Mouse (Mus musculus): ENCODE measurements around the gene Hic2. TPM values are rescaled to one million over a fixed set of nuclear protein-coding genes. Genes with fewer than 3 reads are reported as not detected.
A peak's percentile ranks its signal among the peaks of the same experiment; 100 is the strongest.

The Hic2 gene
- 1 to 10 TPM; 1.8 to 2.1 TPM for total RNA-seq (2021)
- long read RNA-seq, experiment 1: 0 reads
- long read RNA-seq, experiment 2, full-length matches to known transcripts: 1 of 1 reads
- long read RNA-seq, experiment 2, partial matches to known transcripts: 0 of 1 reads
- long read RNA-seq, experiment 2, other reads (novel, unspliced or antisense): 0 of 1 reads

DNA sequence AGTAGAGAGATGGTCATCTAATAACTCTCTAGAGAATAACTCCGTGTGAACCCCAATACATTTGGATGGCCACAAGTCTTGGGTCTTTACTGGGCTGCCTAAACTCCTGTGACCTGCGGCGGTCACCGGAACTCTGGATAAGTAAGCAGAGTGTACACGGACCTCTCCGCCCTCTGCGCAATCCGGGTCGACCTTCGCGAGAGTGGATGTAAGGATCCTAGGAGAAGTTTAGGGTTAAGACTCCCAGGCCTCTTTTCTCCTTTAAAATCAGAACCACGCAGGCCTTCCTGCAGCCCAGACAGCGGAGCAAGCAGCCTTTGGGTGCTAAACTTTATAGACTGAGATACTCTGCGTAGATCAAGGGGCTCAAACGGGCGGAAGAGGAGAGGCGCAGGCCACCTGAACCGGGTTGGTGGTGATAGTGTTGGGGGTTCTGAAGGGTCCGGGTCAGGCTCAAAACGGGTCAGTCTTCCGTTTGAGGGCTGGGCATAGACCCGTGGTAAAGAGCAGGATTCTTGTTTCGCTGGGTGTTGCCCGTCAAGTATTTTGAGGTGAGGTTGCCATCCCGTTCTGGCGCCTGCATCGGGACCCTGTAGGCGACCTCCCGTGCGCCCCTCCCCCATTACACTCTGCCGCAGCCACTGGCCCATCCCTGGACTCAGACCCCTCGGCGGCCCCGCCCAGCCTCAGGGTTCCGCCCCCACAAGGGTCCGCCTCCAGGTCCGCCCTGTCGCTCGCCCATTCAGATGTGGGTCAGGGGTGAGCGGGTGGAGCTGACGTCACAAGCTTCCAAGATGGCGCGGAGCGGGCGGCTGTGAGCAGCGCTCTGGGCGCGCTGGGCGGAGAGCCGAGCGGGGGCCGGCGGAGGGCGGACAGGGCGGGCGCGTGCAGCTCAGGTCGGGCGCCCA, at the start of gene Hic2:
Gene Hic2, plus strand, starts transcription at position 779 of the 908 bp plus-strand sequence.
- intact Hi-C loops (cut with DNase I): no loop called here
- peak; percentile 95 to 97 for DNase-seq

DNA sequence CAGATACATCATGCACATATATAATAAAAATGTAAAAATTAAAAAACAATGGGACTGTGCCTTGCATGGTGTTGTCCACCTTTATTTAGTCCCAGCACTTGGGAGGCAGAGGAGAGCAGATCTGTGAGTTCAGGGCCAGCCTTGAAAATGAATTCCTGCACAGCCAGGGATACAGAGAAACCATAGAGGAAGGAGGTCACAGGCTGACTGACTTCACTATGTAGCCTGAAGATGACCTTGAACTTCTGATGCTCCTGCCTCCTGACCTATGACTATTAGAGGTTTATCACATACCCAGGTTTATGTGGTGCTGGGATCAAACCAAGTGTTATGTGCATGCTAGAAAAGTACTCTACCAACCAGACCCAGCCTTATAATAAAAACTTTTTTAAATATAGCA, 47.9 kb upstream of the Hic2 start:
- intact Hi-C loops (cut with DNase I): no loop called here
- DNase-seq: no peak

DNA sequence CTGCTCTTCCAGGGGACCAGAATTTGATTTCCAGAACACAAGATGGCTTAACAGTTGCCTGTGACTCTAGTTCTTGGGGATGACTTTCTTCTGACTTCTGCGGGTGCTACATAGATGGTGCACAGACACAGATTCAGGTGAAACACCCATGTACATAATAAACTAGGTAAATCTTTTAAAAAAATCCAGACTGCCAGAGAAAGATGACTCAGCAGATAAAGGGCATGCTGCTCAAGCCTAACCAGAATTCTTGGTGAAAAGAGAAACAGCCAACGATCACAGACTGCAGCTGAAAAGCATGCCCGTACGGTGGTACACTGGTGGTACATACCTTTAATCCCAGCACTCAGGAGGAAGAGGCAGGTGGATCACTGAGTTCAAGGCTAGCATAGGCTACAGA, 39.5 kb upstream of the Hic2 start:
- DNase-seq: no peak
- intact Hi-C loops (cut with DNase I): loop anchor here (5.0 kb wide), 1 partner anchor 47 kb away; the partner anchor contains the start of gene Ccdc116

DNA sequence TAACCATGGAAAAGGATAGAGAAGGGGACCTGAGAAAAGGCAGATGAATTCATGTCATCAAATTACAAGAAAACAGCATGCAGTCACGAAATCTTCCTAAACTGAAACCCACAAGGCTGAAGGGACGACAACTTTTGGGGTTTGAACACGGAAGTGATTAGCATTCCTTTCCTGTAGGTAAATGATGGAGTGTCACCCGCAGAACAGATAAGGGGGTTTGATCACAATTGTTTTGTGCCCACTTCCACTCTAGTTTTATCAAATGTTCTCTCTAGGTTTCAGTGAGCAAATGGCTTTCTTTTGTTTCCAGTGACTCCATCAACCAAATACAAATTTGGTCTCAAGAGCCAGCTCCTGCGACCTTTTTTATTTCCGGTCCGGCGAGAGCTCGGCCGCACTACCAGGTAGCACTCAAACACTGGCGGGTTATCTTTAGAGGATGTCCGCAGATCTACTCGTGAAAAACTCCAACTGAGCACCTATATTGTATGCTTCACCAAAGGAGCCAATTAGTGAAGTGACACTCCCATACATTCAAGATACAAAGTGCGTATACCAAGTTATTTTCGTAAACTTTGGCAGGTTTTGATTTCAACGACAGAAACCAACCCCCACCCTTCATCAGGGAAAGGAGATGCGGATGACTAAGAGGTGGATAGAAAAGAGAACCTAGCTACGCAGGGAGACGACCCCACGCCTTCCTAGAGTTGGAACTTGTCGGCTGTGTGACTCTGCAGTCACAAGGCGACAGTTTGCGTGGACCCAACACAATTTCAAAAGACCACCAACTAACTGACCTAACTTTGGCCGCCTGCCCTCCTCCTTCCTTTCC, 33.0 kb upstream of the Hic2 start:
- intact Hi-C loops (cut with DNase I): no loop called here

DNA sequence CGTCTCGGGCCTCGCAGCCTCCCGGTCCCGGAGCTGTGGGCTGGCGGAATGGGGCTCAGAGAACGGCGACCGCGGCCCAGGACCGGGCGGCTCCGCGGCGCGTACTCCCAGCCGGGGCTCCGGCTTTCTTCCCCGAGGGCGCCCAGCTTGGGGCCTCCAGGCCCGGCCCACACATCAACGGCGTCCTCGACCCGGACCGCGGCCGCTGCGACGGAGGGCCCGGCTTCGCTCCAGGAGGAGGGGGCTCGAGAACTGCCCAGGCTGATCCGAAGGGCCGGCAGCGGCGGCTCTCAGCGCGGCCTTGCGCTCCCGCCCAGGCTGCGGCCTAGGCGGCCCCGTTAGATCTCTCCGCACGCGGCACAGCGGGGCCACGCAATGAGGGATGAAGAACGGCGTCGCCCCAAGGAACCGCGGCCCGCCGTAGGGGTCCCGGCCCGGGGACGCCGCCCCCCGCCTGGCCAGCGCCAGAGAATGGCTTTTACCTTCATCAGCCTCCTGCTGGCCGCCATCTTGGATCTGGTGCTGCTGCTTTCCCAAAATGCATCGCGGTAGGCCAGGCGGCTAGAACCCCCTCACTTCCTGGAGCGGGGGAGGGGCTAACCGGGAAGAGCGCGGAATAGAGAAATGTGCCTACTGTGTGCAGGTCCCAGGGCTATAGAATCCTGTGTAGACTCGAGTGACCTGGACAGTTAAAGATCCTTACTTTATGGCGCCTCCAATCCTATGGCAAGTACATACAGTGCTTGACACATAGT, 32.2 kb upstream of the Hic2 start:
- DNase-seq: peak; percentile 80 to 84
- intact Hi-C loops (cut with DNase I): no loop called here

More for the DNA sequence above, 33.0 kb upstream of the Hic2 start:
- no peak for DNase-seq

DNA sequence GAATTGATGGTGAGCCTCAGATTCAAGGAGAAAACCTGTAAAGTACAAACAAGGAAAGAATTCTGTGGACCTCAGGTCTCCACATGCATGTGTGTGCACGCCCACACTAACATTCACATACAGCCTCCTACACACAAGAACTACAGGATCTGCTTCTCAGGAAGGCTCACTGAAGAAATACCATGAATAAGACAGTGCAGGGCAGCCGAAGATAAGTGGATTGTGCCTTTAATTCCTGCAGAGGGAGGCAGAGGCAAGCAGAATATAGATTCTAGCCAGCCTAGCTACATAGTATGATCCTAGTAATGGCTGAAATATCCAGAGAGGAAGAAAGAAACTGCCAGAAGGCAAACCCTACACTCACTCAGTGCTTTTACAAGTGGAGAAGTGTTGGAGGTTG, 31.4 kb upstream of the Hic2 start:
- no peak for DNase-seq
- intact Hi-C loops (cut with DNase I): no loop called here

DNA sequence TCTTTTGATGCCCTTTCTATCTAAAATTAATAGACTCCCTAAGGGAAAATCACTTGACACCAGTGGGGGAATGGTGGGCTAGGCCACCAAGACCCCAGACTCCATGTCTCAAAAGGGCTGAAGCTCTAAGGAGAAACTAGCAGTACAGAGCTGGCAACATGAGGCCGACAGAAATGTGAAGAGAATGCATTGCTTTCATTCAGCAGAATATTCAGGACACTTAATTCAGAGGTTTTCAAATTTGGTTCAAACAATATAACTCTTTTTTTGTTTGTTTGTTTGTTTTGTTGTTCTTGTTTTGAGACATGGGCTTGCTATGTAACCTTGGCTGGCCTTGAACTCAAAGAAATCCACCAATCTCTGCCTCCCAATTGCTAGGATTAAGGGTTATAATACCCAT, 30.8 kb upstream of the Hic2 start, which contains the start of gene Ube2l3:
Gene Ube2l3, minus strand, starts transcription at position 101 of the 400 bp plus-strand sequence.
- intact Hi-C loops (cut with DNase I): no loop called here

DNA sequence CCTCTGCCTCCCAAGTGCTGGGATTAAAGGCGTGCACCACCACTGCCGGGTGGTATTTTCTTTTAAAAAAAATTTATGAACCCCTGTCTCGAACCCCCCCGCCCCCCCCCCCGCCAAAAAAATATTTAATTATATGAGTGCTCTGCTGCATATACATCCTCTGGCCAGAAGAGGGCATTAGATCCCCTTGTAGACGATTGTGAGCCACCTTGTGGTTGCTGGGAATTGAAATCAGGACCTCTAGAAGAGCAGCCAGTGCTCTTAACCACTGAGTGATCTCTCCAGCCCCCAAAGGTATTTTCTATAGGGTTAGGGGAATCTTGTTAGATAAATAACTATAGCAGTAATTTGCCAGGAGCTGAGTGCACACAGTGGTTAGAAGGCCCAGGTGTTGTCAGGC, 28.4 kb upstream of the Hic2 start:
- peak; percentile 7 to 37 for DNase-seq
- intact Hi-C loops (cut with DNase I): loop anchor here (5.0 kb wide), 1 partner anchor 58 kb away; the partner anchor contains the start of gene Ccdc116

More for the DNA sequence above, 30.8 kb upstream of the Hic2 start, which contains the start of gene Ube2l3:
- no peak for DNase-seq

DNA sequence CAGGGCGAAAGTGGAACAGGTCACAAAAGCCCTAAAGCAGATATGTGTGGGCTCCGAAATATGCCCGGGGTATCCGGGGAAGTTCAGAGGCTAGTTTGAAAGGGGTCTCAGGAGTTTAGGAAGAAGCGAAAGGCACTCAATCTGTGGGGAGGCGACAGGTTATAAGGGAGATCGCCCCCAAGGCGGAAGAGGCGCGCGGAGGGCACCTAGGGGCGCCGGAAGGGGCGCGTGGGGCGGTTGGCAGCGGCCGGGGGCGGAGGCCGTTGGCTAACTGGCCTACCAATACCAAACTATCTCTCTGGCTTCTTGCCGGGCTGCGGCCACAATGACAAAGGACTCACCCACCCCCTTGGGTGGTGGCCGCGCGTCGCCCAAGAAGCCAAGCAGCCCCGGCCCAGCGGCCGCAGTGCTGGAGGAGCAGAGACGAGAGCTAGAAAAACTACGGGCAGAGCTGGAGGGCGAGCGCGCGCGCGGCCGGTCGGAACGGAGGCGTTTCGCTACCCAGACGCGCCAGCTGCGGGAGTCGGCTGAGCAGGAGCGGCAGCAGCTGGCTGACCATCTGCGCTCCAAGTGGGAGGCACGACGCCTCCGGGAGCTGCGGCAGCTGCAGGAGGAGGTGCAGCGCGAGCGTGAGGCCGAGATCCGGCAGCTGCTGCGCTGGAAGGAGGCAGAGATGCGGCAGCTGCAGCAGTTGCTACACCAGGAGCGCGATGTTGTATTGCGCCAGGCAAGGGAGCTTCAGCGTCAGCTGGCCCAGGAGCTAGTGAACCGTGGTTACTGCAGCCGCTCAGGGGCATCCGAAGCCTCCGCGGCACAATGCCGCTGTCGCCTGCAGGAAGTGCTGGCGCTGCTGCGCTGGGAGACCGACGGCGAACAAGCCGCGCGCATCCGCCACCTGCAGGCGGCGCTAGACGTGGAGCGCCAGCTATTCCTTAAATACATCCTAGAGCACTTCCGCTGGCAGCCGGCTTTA, 24.7 kb upstream of the Hic2 start, which contains the start of gene Rimbp3:
Gene Rimbp3, plus strand, starts transcription at position 215 of the 973 bp plus-strand sequence.
- intact Hi-C loops (cut with DNase I): loop anchor here (5.0 kb wide), 1 partner anchor 61 kb away; the partner anchor contains the start of gene Ccdc116
- DNase-seq: peak; percentile 89 to 92

DNA sequence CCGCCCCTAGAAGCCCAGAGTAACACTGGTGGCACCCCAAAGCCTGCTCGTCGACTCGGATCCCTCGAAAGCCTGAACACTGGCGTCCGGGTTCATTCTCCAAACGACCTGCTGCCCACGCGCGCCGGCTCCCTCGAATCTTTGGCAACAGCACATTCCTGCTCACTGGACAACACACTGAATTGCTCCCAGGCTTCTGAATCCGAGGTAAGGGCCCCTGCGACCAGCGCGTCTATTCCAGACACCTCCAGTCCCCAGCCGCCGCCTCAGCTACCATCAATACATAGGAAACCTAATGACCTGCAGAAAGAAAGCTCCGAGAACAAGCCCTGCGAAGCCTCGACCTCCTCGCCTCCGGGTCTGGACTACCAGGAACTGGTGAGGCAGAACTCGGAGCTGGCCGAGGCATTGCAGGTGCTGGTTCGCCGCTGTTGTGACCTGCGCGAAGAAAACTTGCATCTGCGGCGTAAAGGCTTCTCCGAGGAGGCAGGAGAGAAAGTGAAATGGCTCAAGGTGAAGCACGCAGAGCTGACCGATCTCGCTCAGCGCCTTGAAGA, 23.9 kb upstream of the Hic2 start:
- intact Hi-C loops (cut with DNase I): loop anchor here (5.0 kb wide), 1 partner anchor 62 kb away; the partner anchor contains the start of gene Ccdc116
- no peak for DNase-seq

DNA sequence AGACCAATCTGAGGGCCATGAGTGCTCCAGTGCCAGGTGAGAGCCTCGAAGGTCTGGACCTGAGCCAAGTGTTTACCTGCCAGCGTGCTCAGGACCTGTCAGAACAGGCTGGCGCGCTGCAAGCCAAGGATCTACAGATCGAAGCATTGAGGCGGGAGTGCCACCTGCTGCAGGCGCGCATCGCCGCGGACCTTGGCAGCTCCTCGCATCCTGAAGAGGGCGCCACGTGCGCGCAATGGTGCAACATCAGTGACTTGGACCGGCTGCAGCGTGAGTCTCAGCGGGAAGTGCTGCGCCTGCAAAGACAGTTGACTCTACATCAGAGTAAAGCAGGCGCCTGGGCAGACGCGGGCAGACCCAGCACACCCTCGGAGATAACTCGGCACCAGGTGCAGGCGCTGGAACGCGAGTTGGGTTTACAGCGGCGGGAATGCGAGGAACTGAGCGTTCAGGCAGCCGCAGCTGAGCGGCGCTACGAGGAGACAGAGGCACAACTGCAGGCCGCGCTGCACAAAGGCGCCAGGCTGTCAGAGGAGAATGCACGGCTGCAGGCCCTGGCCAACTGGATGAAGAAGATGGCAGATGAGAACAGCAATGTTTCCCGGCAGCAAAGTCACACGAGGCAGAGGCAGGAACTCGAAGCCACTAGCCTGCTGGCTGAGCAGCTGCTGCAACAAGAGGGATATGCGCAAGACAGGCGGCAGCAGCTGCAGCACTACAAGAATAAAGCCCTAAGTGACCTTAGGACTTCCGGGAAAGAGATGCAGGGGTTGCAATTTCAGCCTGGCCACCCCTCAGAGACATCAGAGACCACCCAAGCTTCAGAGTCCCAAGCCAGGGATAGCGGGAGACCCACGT, 23.2 kb upstream of the Hic2 start:
- DNase-seq: peak; percentile 92 to 94
- intact Hi-C loops (cut with DNase I): loop anchor here (1.0 to 5.0 kb wide), 2 partner anchors 61 to 63 kb away; partner anchors contain the start of gene Ccdc116

DNA sequence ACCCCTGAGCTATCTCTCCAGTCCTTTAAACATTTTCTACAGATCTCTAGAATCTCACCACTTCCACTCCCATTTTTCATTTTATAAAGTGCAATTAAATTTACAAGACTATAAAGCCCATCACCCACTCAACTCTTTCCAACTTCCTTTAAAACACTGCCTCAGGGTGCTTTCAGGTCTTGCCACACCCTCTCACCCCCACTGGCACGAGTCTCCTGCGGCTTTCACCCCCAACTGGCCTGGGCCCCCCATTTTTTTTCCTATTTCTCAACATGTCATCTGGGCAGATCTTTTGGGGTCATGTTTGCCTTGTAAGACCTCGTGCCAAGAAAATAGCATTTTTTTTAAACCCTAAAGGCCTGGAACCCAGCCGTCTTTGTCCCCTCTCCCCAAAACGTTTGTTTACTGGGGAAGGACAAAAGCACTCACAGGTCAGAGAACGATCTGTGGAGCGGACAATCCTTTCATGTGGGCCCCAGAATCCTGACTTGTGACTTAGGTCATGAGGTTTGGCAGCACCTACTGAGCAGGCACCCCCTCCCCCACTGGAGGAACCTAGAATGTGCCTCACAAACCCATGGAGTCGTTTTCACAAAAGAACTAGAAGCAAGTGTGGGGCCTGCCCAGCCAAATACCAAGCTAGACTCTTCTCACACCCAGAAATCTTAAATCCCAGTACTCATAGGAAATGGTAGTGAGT, 16.3 kb upstream of the Hic2 start:
- DNase-seq: no peak
- intact Hi-C loops (cut with DNase I): no loop called here

DNA sequence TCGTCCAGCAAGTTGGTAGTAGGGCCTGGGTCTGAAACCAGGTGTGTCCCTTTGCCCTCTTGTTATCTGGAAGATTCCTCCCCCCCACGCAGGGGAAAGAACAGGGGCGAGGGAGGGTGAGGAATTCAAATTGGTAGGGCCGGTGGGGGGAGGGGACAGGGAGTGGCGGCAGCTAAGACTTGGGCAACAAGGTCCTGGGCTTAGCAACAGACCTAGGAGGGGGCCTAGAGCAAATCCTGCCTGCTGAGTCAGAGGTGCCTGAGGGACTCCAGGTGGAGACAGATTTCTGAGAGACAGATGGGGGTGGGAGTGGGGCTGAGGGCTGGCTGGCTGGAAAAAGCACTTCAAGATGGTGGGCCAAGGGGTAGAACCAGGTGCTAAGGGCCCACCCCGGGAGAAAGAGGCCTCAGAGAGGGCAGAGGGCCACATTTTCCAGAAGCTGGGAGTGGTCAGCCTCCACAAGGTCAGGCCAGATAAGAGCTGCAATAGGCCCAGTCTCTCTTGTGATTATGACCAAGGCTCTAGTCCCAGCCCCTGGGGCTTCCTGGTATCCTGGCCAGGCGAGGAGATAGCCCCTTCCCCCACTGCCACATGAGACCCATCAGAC, 13.1 kb upstream of the Hic2 start:
- DNase-seq: no peak
- intact Hi-C loops (cut with DNase I): no loop called here

DNA sequence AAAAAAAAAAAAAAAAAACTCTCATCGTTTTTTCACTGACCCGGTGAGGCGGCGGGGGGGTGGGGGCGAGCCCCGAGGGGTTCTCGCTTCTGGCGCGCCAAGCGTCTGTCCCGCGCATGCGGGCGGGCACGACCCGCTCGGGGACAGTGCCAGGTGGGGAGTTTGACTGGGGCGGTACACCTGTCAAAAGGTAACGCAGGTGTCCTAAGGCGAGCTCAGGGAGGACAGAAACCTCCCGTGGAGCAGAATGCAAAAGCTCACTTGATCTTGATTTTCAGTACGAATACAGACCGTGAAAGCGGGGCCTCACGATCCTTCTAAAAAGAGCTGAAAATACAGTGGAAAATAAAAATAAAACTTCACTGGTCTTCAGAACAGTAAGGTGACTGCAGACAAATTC, 11.2 kb upstream of the Hic2 start:
- DNase-seq: peak; percentile 97 to 100
- intact Hi-C loops (cut with DNase I): no loop called here

DNA sequence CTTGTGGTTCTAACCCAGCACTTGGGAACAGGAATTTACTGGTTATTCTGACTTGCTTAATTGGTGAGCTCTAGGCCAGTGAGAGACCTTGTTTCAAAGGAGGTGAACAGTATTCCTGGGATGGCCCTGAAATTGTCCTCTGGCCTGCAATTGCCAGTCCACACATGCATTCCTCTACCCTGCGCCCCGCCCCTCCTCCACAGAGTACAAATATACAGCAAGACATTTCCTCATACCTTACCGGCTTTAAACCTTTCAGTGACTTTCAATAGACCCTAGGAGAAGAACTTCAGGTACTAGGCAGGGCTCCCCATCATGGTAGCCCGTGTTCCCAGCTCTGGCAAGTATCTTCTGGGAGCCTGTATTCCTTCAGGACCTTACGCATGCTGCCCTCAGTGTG, 7.8 kb upstream of the Hic2 start:
- no peak for DNase-seq
- intact Hi-C loops (cut with DNase I): no loop called here

DNA sequence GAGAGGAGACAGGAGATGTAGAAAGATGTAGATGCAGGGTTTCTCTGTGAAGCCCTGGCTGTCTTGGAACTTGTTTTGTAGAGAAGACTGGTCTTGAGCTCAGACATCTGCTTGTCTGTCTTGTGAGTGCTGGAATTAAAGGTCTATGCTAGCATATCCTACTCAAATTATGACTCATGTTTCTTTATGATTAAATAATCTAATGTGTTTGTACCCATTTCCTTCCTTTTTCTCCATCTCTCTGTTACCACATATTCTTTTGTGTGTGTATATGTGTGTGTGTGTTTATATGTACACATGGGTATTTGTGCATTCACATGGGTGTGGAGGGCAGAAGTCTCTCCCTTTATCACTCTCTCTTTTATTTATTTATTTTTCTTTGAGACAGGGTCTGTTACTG, 6.9 kb upstream of the Hic2 start:
- intact Hi-C loops (cut with DNase I): no loop called here
- no peak for DNase-seq
